Comparison of ENCODE assay signal across 17 mouse cellular contexts in the genomic region with DNA sequence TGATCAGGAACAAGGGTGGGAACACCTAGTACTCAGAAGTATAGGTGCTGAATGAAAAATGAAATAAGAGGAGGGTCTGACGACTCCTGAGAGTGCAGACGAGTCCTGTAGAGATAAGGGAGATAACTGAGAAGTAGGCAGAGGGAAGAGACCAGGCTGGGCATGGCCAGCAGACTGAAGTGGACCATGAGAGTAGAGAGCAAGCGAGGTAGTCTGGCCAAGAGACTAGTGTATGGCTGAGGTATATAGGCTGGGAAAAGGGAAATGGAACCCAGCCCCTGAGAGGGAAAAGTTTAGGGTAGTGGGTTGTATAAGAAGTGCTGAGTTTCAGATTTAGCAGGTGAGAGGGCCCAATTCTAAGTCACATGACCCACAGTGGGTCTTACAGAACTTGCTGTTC.
A peak's percentile ranks its signal among the peaks of the same experiment; 100 is the strongest.
DNase-seq lines count a peak whose midpoint lies in the region; ATAC-seq and TF ChIP-seq lines count a peak whose summit lies in the region.
"Had no signal": no experiment of that assay in that cellular context is flagged by ENCODE, and none has a peak within 500 bp of the region (broad histone marks: within the 10 kb centered on the region; RNA-seq: fewer than 3 reads in every experiment).

No protein-coding gene starts in this region.

- no peak; the same call in 1 of the 2 replicates for ATAC-seq in heart, postnatal 0 days (ENCODE audit: insufficient read depth, low read depth)
- ATAC-seq in lung, postnatal 0 days, result peak; percentile 25; the same call in 1 of the 2 replicates
- no peak for ATAC-seq in megakaryocyte, adult 5-6 weeks (ENCODE audit: poor library complexity, severe bottlenecking)
- ATAC-seq: midbrain, embryonic 13.5 days had no signal

- H3K27ac ChIP-seq in heart, postnatal 0 days (ENCODE audit: low read depth), result peak overlapping the region; percentile 27
- H3K27ac ChIP-seq in heart, embryonic 10.5 days, result no peak overlapping the region
- 0 out of 2 replicates have a peak overlapping the region, but pooled peaks have one; percentile 20 for H3K27ac ChIP-seq in lung, postnatal 0 days (ENCODE audit: low read length)
- H3K27ac ChIP-seq in small intestine, adult 2 months (ENCODE audit: insufficient read depth, low read depth, low read length), result peak overlapping the region; percentile 7; the same call in 1 of the 2 replicates
- H3K27ac ChIP-seq: embryonic facial prominence, embryonic 10.5 days; forebrain, embryonic 12.5 days; kidney, postnatal 0 days; liver, embryonic 15.5 days; midbrain, embryonic 13.5 days; neural tube, embryonic 13.5 days had no signal

- TF ChIP-seq CTCF in heart, postnatal 0 days (IDR thresholded peaks at IDR 0.05; ENCODE audit: low read depth), result no peak
- TF ChIP-seq CTCF in lung, postnatal 0 days (IDR thresholded peaks at IDR 0.05), result no peak
- no peak for TF ChIP-seq CTCF in small intestine, adult 2 months (IDR thresholded peaks at IDR 0.05; ENCODE audit: extremely low read depth, insufficient read length, insufficient replicate concordance, low read depth, low read length)

- 0 out of 2 replicates have a peak, but pooled peaks have one; percentile 27 for TF ChIP-seq EP300 in heart, postnatal 0 days (IDR thresholded peaks at IDR 0.05; ENCODE audit: low read depth)
- no peak for TF ChIP-seq EP300 in lung, postnatal 0 days (IDR thresholded peaks at IDR 0.05)

- H3K36me3 ChIP-seq in heart, postnatal 0 days (replicated peaks; ENCODE audit: control insufficient read depth, insufficient read depth, low read length), result peaks cover 25% of the 10 kb centered on the region
- peaks cover 20% of the 10 kb centered on the region for H3K36me3 ChIP-seq in heart, embryonic 10.5 days
- H3K36me3 ChIP-seq in lung, postnatal 0 days (ENCODE audit: insufficient read depth, low read length), result no peaks in the 10 kb centered on the region
- H3K36me3 ChIP-seq in small intestine, adult 2 months (ENCODE audit: control insufficient read depth, insufficient read depth, low read length), result peaks cover 20% of the 10 kb centered on the region
- H3K36me3 ChIP-seq: liver, embryonic 15.5 days had no signal

- TF ChIP-seq POLR2A in small intestine, adult 2 months (IDR thresholded peaks at IDR 0.05; ENCODE audit: low read depth, low read length), result no peak

- H3K9me3 ChIP-seq in heart, postnatal 0 days (replicated peaks; ENCODE audit: control insufficient read depth, low read length), result no peaks in the 10 kb centered on the region
- H3K9me3 ChIP-seq in heart, embryonic 10.5 days, result no peaks in the 10 kb centered on the region
- H3K9me3 ChIP-seq in lung, postnatal 0 days (ENCODE audit: low read length), result no peaks in the 10 kb centered on the region
- H3K9me3 ChIP-seq: embryonic facial prominence, embryonic 10.5 days; forebrain, embryonic 12.5 days; liver, embryonic 15.5 days; midbrain, embryonic 13.5 days; neural tube, embryonic 13.5 days had no signal

- WGBS in heart, postnatal 0 days, result 28% methylated on average over 3 of the region's 3 CpGs
- WGBS in heart, embryonic 10.5 days, result 41% methylated on average over 3 of the region's 3 CpGs
- 39% methylated on average over 3 of the region's 3 CpGs for WGBS in lung, postnatal 0 days
- WGBS in small intestine, adult 2 months, result 32% methylated on average over 3 of the region's 3 CpGs

- H3K4me2 ChIP-seq in heart, postnatal 0 days (ENCODE audit: low read depth, low read length), result no peak overlapping the region
- H3K4me2 ChIP-seq in lung, postnatal 0 days (replicated peaks; ENCODE audit: low read depth, low read length), result no peak overlapping the region
- H3K4me2 ChIP-seq: forebrain, embryonic 12.5 days; liver, embryonic 15.5 days; midbrain, embryonic 13.5 days; neural tube, embryonic 13.5 days had no signal

- no peak for DNase-seq in heart, postnatal 0 days (ENCODE audit: low spot score)
- no peak for DNase-seq in heart, embryonic 10.5 days (ENCODE audit: low spot score)
- DNase-seq in lung, postnatal 0 days (ENCODE audit: low spot score), result no peak
- DNase-seq in lung, postnatal 36 days, result no peak
- no peak for DNase-seq in right cerebral cortex, postnatal 36 days (ENCODE audit: low spot score in 2 of 2)
- DNase-seq: adrenal gland, adult 8-10 months; cerebellum, adult 8-10 months; right cerebral cortex, adult 18-20 months; spleen, adult 18-20 months had no signal

- H3K9ac ChIP-seq in heart, postnatal 0 days (replicated peaks; ENCODE audit: low read depth, low read length), result no peak overlapping the region
- H3K9ac ChIP-seq in lung, postnatal 0 days (replicated peaks; ENCODE audit: low read depth), result no peak overlapping the region
- H3K9ac ChIP-seq: forebrain, embryonic 12.5 days; liver, embryonic 15.5 days; midbrain, embryonic 13.5 days; neural tube, embryonic 13.5 days had no signal

- no peaks in the 10 kb centered on the region for H3K27me3 ChIP-seq in heart, postnatal 0 days (ENCODE audit: control insufficient read depth, insufficient read depth, low read length)
- no peaks in the 10 kb centered on the region for H3K27me3 ChIP-seq in heart, embryonic 10.5 days (ENCODE audit: insufficient read depth, poor library complexity, severe bottlenecking)
- H3K27me3 ChIP-seq in lung, postnatal 0 days (replicated peaks; ENCODE audit: insufficient read depth, low read length), result no peaks in the 10 kb centered on the region
- H3K27me3 ChIP-seq in small intestine, adult 2 months (ENCODE audit: control insufficient read depth, insufficient read depth, low read length), result no peaks in the 10 kb centered on the region
- H3K27me3 ChIP-seq: forebrain, embryonic 12.5 days; liver, embryonic 15.5 days; midbrain, embryonic 13.5 days; neural tube, embryonic 13.5 days had no signal

- peaks cover 22% of the 10 kb centered on the region for H3K4me1 ChIP-seq in heart, postnatal 0 days (ENCODE audit: control insufficient read depth, insufficient read depth)
- H3K4me1 ChIP-seq in heart, embryonic 10.5 days, result peaks cover 7% of the 10 kb centered on the region
- no peaks in the 10 kb centered on the region; the same call in 1 of the 2 replicates for H3K4me1 ChIP-seq in lung, postnatal 0 days (ENCODE audit: insufficient read depth, low read depth, low read length)
- H3K4me1 ChIP-seq in small intestine, adult 2 months (ENCODE audit: control insufficient read depth, insufficient read depth, insufficient read length, low read length), result peaks cover 6% of the 10 kb centered on the region; the same call in 1 of the 2 replicates
- H3K4me1 ChIP-seq: forebrain, embryonic 12.5 days; midbrain, embryonic 13.5 days; neural tube, embryonic 13.5 days had no signal

- no peak overlapping the region for H3K4me3 ChIP-seq in heart, postnatal 0 days (ENCODE audit: low read depth, low read length)
- H3K4me3 ChIP-seq in heart, embryonic 10.5 days, result no peak overlapping the region
- no peak overlapping the region for H3K4me3 ChIP-seq in lung, postnatal 0 days (ENCODE audit: low read depth, low read length)
- no peak overlapping the region for H3K4me3 ChIP-seq in small intestine, adult 2 months (ENCODE audit: low read depth, low read length)
- H3K4me3 ChIP-seq: embryonic facial prominence, embryonic 10.5 days; forebrain, embryonic 12.5 days; liver, embryonic 15.5 days; midbrain, embryonic 13.5 days; neural tube, embryonic 13.5 days had no signal
